Mouse (Mus musculus) heart, adult 11 months (tissue): ENCODE results near the gene Pnmal1.
A peak's percentile ranks its signal among the peaks of the same experiment; 100 is the strongest.

ENCODE experiments used
- DNase-seq: peaks from one replicate; pipeline ENCODE4 v3.0.0; 2022

The Pnmal1 gene

DNA sequence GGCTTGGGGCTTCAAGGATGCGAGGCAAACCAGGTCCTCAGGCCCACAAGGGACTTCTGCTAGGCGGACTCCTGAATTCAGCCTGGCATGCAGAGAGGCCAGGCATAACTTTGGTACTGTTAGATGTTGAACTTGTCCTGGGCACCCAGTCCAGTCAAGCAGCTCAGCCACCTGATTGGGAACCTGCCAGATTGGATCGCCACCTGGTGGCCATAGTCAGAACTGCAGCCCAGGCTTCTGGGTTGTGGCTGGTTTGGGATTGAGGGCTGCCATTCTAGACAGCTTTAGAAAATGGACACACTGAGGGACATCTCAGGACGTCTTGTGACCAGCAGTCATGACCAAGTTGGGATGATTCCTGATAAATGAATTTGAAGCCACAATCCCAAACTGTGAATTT, 40.2 kb downstream of the Pnmal1 start:
- DNase-seq: peak; percentile 98

GRCm38 (mm10) chr7:17002375-17003195, 43.1 kb downstream of the Pnmal1 start:
- peak; percentile 96 for DNase-seq

DNA sequence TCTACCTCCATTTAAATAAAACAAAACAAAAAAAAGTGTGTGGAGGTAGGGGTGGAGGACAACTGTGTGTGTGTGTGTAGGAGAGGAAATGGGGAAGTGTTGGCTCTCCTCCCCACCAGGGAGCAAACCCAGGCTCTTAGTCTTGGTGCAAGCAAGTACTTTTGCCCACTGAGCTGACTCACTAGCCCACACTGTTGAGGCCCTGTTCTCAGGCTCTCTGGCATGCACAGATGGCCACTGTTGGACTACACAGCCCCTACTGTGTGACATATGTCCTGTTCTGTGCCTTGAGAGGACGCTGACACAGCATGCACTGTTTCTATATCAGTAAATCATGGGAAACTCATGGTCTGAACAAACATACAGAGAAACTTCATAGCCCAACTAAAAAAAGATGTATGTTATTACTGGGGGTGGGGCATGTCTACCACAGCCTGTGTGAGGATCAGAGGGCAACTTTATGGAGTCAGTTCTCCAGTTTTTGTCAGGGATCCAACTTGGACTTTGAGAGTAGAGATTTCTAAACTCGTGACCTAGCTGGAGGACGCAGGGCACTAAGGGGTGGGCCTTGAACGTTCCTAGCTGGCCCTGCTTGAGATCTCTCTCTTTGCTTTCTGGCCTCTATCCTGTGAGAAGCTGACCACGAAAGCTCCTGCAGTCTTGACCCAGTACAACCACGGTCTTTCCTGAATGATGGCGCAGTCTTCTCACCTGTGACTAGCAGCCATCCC, 43.9 kb downstream of the Pnmal1 start:
- DNase-seq: no peak

DNA sequence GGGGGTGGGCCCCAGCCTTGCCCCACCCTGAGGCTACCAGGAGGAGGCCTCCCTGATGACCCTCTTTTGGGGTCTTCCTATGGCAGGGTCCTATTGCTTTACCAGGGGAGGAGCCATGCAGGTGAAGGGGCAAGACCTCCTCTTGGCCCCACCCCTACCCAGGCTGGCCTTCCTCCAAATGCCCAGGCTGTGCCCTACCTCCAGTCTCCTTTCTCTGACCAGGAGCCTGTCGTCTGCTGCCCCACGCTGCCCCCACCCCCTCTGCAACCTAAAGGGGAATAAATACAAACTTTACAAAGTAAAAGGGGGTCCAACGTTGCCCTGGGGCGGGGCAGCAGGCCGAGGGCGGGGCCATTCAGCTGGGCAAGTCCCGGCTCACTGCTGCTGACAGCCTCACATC, 45.2 kb downstream of the Pnmal1 start:
- DNase-seq: no peak

- DNase-seq: no peak
Observed at GRCm38 (mm10) chr7:17007300-17007699, 47.8 kb downstream of the Pnmal1 start.

DNA sequence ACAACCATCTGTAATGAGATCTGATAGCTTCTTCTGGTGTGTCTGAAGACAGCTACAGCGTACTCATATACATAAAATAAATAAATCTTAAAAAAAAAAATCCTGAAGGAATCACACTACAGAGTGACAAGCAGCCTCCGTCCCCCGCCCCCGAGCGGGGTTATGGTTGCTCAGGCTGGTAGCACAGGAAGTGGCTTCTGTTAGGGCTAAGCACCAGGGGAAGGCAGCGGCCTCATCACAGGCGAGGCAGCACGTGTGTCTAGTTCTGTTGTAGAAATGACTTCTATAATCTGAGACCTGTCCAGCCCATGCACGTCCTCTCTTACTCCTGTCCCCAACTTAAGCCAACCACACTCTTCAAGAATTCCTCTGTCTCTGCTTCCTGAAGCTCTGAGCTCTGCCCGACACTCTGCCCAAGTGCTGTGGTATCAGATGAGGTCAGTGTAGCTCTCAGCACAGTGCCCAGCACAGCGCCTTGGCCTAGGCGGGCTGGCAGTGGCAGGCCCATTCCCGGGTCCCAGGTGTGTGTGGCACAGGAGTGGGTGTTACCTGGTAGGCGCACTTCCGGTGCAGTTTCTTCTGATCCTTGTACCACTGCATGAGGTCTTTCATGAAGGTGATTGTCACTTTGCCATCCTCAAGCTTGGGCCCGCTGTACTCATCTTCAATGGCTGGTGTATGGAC, 50.0 kb downstream of the Pnmal1 start:
- peak; percentile 93 for DNase-seq

GRCm38 (mm10) chr7:17010010-17010347, 50.5 kb downstream of the Pnmal1 start:
- DNase-seq: peak; percentile 93

DNA sequence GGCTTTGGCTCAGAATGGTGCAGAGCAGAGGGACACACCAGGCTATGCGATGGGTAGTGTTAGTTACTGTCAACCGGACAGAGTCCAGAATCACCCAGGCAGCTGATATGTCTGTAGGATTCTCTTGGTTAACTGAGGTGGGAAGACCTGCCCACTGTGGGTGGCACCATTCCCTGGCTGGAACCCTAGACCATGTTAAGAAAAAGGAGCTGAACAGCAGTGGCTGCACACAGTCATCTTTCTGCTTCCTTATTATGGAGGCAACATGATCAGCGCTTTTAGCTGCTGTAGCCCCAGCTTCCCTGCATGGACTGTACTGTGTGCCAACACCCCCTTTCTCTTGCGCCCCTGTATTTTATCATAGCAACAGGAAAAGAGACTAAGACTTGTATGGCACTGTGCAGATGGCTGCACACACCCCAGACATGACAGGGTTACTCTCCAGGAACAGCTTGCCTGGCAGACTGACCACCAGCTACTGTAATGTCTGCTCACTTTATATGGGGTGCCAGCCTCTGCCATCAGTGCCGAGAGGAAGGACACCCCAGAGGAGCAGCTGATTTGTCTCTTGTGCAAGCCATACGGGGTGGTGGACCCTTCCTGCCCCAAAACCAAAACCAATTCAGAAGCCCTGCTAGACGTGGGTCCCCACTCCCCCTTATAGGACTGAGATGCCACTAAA, 52.6 kb downstream of the Pnmal1 start:
- no peak for DNase-seq
